Mouse (Mus musculus) left cerebral cortex, postnatal 36 days (tissue): ENCODE data around the gene Gap43. TPM values are rescaled to one million over a fixed set of nuclear protein-coding genes. Genes with fewer than 3 reads are reported as not detected.
"Not testable (repeated sequence)": the region's sequence is repeated elsewhere in the genome, so short reads cannot be mapped to it uniquely, and the experiment has no call there.

ENCODE experiments used
- DNase-seq, 2 experiments: peaks; one replicate each; pipeline ENCODE4 v3.0.0; 2021 to 2022; ENCODE audit warnings: low spot score in 2 of 2, mixed read lengths in 1 of 2
- intact Hi-C: fragments of 180-260 bp; cut with DNase I; formaldehyde crosslinking; loops from one replicate; pipeline ENCODE4 v1.15.1; 2025
- total RNA-seq, 2 experiments: library from RNA; stranded (reverse); gene quantifications; 2 replicates each; pipeline ENCODE4 v1.2.3; 2021

Gap43 gene
- total RNA-seq, 2 experiments from 2014 or later = 323 to 332 TPM

GRCm38 (mm10) chr16:42305934-42306701 lies 34.3 kb downstream of the Gap43 start:
- DNase-seq = no peak
- intact Hi-C loops = no loop called here

GRCm38 (mm10) chr16:42303461-42303860 lies 37.0 kb downstream of the Gap43 start:
- peak in 1 of 2 experiments; percentile 28 for DNase-seq
- intact Hi-C loops = no loop called here

GRCm38 (mm10) chr16:42294481-42294880 lies 46.0 kb downstream of the Gap43 start:
- DNase-seq = no peak
- intact Hi-C loops = no loop called here

GRCm38 (mm10) chr16:42294056-42294455 lies 46.4 kb downstream of the Gap43 start:
- no peak for DNase-seq
- intact Hi-C loops = no loop called here

- no peak for DNase-seq
- intact Hi-C loops = no loop called here
Measured at GRCm38 (mm10) chr16:42291572-42291971, 48.9 kb downstream of the Gap43 start.

- intact Hi-C loops = no loop called here
- no peak for DNase-seq
Measured at GRCm38 (mm10) chr16:42284005-42284404, 56.4 kb downstream of the Gap43 start.

GRCm38 (mm10) chr16:42277713-42278112 lies 62.7 kb downstream of the Gap43 start:
- intact Hi-C loops = loop anchor here (5.0 kb wide), 1 partner anchor 505 kb away; no protein-coding TSS in a partner anchor
- no peak for DNase-seq

GRCm38 (mm10) chr16:42277268-42277667 lies 63.2 kb downstream of the Gap43 start:
- intact Hi-C loops = loop anchor here (5.0 kb wide), 1 partner anchor 505 kb away; no protein-coding TSS in a partner anchor
- no peak for DNase-seq

- intact Hi-C loops = loop anchor here (1.0 to 5.0 kb wide), 2 partner anchors 86 to 506 kb away; no protein-coding TSS in a partner anchor
- DNase-seq = peak; percentile 76 to 85
Measured at GRCm38 (mm10) chr16:42276216-42277141, 64.0 kb downstream of the Gap43 start.

- intact Hi-C loops = loop anchor here (1.0 to 5.0 kb wide), 2 partner anchors 85 to 507 kb away; no protein-coding TSS in a partner anchor
- DNase-seq = no peak
Measured at GRCm38 (mm10) chr16:42275518-42276215, 64.8 kb downstream of the Gap43 start.

- no peak for DNase-seq
- intact Hi-C loops = no loop called here
Measured at GRCm38 (mm10) chr16:42271213-42271612, 69.2 kb downstream of the Gap43 start.

GRCm38 (mm10) chr16:42269587-42269967 lies 70.9 kb downstream of the Gap43 start:
- intact Hi-C loops = no loop called here
- no peak for DNase-seq

GRCm38 (mm10) chr16:42268843-42269586 lies 71.4 kb downstream of the Gap43 start:
- intact Hi-C loops = no loop called here
- DNase-seq = peak; percentile 49

GRCm38 (mm10) chr16:42265185-42265584 lies 75.3 kb downstream of the Gap43 start:
- DNase-seq = no peak
- intact Hi-C loops = no loop called here

GRCm38 (mm10) chr16:42262935-42263542 lies 77.4 kb downstream of the Gap43 start:
- intact Hi-C loops = no loop called here
- no peak for DNase-seq

- peak; percentile 60 to 65 for DNase-seq
- intact Hi-C loops = no loop called here
Measured at GRCm38 (mm10) chr16:42255693-42256092, 84.8 kb downstream of the Gap43 start.

- intact Hi-C loops = no loop called here
- DNase-seq = no peak
Measured at GRCm38 (mm10) chr16:42255222-42255621, 85.2 kb downstream of the Gap43 start.

GRCm38 (mm10) chr16:42252252-42252651 lies 88.2 kb downstream of the Gap43 start:
- intact Hi-C loops = no loop called here
- DNase-seq = no peak

GRCm38 (mm10) chr16:42244121-42244520 lies 96.3 kb downstream of the Gap43 start:
- intact Hi-C loops, DNase-seq: not testable (repeated sequence)
